Mouse (Mus musculus): ENCODE measurements around the gene Ucp3.

- TF ChIP-seq USF1 (IDR thresholded peaks at IDR 0.05; ENCODE audit: low read depth, low read length): no peak
- TF ChIP-seq CTCF (conservative IDR thresholded peaks at IDR 0.05 in 1 of 2, IDR thresholded peaks at IDR 0.05 in 1 of 2; ENCODE audit: low read depth in 2 of 2, low read length in 2 of 2): peak in 1 of 2 experiments; percentile 13; a peak in 1 of 4 replicates
- peak; percentile 37; the same call in 1 of the 2 replicates for TF ChIP-seq ETS1 (conservative IDR thresholded peaks at IDR 0.05; ENCODE audit: low read depth, low read length)
- no peak for TF ChIP-seq CHD1 (IDR thresholded peaks at IDR 0.05; ENCODE audit: low read depth, low read length)
- TF ChIP-seq KAT2A (IDR thresholded peaks at IDR 0.05; ENCODE audit: insufficient replicate concordance, low read length): no peak
- TF ChIP-seq HCFC1 (IDR thresholded peaks at IDR 0.05; ENCODE audit: low read depth, low read length): no peak
- no peak; the same call in 1 of the 2 replicates for TF ChIP-seq UBTF (IDR thresholded peaks at IDR 0.05; ENCODE audit: low read depth, low read length)
- no peak for TF ChIP-seq POLR2A (IDR thresholded peaks at IDR 0.05; ENCODE audit: low read depth, low read length)
- no peak for TF ChIP-seq MAZ (IDR thresholded peaks at IDR 0.05; ENCODE audit: low read depth, low read length)
Observed at GRCm38 (mm10) chr7:100492391-100493116, 19.8 kb downstream of the Ucp3 start.
